Mouse (Mus musculus) monocyte, adult 5-6 weeks (primary cell): ENCODE measurements around the gene Gm17677. TPM values are rescaled to one million over a fixed set of nuclear protein-coding genes. Genes with fewer than 3 reads are reported as not detected.

ENCODE experiments used
- ATAC-seq: fragments of 153-309, 156-312 bp; replicated peaks from 2 replicates; pipeline ENCODE4 v1.8.0; 2017; ENCODE audit warnings: mild to moderate bottlenecking; ENCODE audit not compliant: low TSS enrichment, insufficient number of reproducible peaks, severe bottlenecking, poor library complexity, low FRiP score
- total RNA-seq: library from RNA; stranded (forward); fragments of 200-1000, 200-491, 200-594 nt; gene quantifications from 3 replicates; pipeline ENCODE4 v1.2.3, GENCODE M21; 2017

Gene Gm17677
- total RNA-seq = not detected in 3 replicates

DNA sequence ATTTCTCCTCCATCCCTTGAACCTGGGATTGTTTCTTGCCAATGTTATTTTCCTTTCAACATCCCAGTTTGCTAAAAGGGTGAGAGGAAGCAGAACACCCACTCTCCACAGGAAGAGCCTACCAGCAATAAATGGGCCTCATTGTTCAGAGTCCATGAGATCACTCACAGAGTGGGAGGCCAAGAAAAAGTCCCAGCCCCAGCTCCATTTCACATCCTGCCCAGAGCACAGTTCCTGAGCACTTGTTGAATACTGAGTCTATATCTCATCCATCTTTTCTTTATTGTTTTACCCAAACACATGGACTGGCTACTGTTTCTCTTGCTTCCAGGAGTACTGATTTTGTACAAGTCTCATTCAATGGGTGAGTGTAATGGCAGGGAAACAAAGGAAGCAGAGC lies at the start of gene Gm17677:
Gm17677 (plus strand) TSS at position 301 of the 400 bp plus-strand sequence.
- no peak for ATAC-seq

DNA sequence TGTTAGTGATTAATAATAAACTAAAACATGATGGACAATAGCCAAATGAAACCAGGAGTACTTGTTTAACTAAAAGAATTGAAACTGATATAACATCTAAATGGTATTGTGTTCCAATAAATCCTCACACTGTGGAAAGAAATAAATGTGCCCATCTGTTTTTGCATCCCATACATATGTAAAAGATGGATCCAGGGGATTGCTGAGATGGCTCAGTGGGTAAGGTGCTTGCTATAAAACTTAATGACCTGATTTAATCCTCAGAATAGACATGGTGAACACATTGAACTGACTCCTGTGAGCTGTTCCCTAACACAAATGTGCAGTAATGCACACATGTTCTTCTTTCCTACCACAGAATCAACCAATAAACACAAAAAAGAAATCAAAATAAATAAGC lies 48.9 kb upstream of the Gm17677 start:
- ATAC-seq = no peak

DNA sequence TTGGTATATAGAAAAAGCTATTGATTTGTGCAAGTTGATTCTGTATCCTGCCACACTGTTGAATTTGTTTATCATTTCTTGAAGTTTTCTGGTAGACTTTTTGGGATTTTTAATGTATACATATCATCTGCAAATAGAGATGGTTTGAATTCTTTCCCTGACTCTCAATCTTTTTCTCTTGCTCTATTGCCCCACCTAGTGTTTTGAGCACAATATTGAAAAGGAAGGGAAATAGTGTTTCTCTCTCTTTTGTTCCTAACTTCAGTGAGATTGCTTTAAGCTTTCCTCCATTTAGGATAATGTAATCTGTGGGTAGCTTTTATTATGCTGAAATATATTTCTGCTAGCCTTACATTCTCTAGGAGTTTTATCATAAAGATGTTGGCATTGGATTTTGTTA lies 33.6 kb upstream of the Gm17677 start:
- no peak for ATAC-seq

DNA sequence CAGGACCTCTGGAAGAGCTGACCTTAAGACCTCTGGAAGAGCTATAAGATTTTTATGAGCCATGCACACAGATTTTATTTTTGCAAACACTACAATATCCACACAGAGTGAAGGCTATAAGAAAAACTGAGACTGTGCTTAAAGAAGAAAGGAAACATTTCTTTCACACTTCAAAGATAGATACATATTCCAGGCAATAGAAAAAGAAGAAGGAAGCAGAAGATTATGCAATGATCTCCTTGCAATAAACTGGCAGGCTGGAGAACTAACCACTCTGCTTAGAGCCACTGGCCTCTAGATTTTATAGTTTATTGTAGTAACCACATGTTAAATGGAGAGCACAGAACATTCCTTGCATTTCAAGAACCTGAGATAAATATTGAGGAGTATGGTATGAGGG lies 16.0 kb downstream of the Gm17677 start:
- ATAC-seq = no peak

DNA sequence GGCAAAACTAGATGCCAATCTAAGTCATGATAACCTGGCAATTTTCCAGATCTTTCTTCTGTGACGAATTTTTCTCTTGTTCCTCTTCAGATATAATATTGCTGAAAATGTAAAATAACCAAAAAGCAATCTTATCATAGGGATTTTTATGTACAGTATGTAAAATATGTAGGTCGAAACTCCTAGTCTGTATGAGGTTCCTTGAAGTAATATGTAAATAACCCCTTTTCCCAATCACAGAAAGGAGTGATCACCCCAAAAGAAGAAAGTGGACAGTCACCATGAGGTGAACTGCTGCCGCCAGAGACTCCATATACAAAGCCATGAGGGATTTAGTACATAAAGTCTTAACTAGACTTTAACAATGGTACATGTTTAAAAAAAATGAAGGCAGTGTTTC lies 37.2 kb downstream of the Gm17677 start, which contains the start of gene Gm17727:
Gm17727 (minus strand) TSS at position 101 of the 400 bp plus-strand sequence.
- no peak for ATAC-seq

DNA sequence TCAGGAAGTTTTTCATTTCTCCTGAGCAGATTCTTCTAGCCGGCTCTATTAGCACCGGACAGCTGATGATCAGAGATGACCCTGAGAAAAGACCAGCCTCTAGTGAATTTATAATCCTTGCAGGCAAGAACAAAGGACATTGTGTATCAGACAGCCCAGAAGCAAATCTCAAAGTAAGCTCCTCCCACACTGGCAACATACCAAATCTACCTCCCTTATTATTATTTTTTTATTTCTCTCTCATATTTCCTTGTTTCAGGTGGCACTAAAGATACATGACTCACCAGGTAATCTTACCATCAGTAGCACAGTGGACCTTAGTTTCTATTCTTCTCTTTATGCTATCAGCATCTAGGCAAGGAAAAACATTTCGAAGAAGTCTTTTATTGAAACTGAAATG lies 49.2 kb downstream of the Gm17677 start, which contains the start of the genes Gm27235 and D730048I06Rik:
Gm27235 (minus strand) TSS at position 101 of the 400 bp plus-strand sequence.
D730048I06Rik (minus strand) TSS at position 112 of the 400 bp plus-strand sequence.
- no peak for ATAC-seq

Other genes with a start within 250 kb of the Gm17677 start
- not detected in 3 replicates for gene Gm1113, start 222.8 kb upstream of the Gm17677 start, total RNA-seq
- gene Ddx25, start 182.5 kb upstream of the Gm17677 start, total RNA-seq = 0.10 to 0.64 TPM (median 0.57 TPM) in 3 replicates
- 17.2 to 30.8 TPM (median 30.7 TPM) in 3 replicates for gene Pus3, start 182.5 kb upstream of the Gm17677 start, total RNA-seq
- gene Pate2, start 170.8 kb upstream of the Gm17677 start, total RNA-seq = not detected in 3 replicates
- 8.4 to 10.2 TPM (median 9.8 TPM) in 3 replicates for gene Hyls1, start 170.7 kb upstream of the Gm17677 start, total RNA-seq
- not detected in 3 replicates for gene Pate4, start 129.1 kb upstream of the Gm17677 start, total RNA-seq
- gene Pate3, start 92.8 kb upstream of the Gm17677 start, total RNA-seq = not detected in 3 replicates
- gene Pate1, start 53.7 kb upstream of the Gm17677 start, total RNA-seq = not detected in 3 replicates
- gene Gm17727, start 37.1 kb downstream of the Gm17677 start, total RNA-seq = not detected in 3 replicates
- gene Gm27235, start 49.1 kb downstream of the Gm17677 start, total RNA-seq = not detected in 3 replicates
- not detected in 3 replicates for gene D730048I06Rik, start 49.1 kb downstream of the Gm17677 start, total RNA-seq
- gene 9230110F15Rik, start 103.1 kb downstream of the Gm17677 start, total RNA-seq = not detected in 3 replicates
- not detected in 3 replicates for gene 9230113P08Rik, start 167.4 kb downstream of the Gm17677 start, total RNA-seq